Mouse (Mus musculus) midbrain, embryonic 12.5 days (tissue): ENCODE data around the gene Syce3. TPM values are rescaled to one million over a fixed set of nuclear protein-coding genes. Genes with fewer than 3 reads are reported as not detected.

Experiments
- ATAC-seq: fragments of 200-750 bp; cut with Nextera tagmentation; 2 replicates; pipeline ENCODE4 v1.8.0; 2017; ENCODE audit warnings: low read depth, moderate TSS enrichment, moderate library complexity; ENCODE audit not compliant: low FRiP score
- H3K27ac ChIP-seq: fragments of 300-500 bp; sonication (generic); replicated peaks from 2 replicates; pipeline ENCODE4 v1.5.1; 2016; ENCODE audit warnings: mild to moderate bottlenecking
- H3K27me3 ChIP-seq: fragments of 300-500 bp; sonication (generic); 2 replicates; pipeline ENCODE4 v1.6.1; 2016; ENCODE audit warnings: mild to moderate bottlenecking
- H3K36me3 ChIP-seq: fragments of 300-500 bp; sonication (generic); 2 replicates; pipeline ENCODE4 v1.6.1; 2016
- H3K4me1 ChIP-seq: fragments of 300-500 bp; sonication (generic); 2 replicates; pipeline ENCODE4 v1.6.1; 2016
- H3K4me2 ChIP-seq: fragments of 300-500 bp; sonication (generic); replicated peaks from 2 replicates; pipeline ENCODE4 v1.6.1; 2016; ENCODE audit warnings: mild to moderate bottlenecking, moderate library complexity
- H3K4me3 ChIP-seq: fragments of 300-500 bp; sonication (generic); 2 replicates; pipeline ENCODE4 v1.5.1; 2016; ENCODE audit warnings: mild to moderate bottlenecking
- H3K9ac ChIP-seq: fragments of 300-500 bp; sonication (generic); replicated peaks from 2 replicates; pipeline ENCODE4 v1.6.1; 2016; ENCODE audit warnings: mild to moderate bottlenecking, moderate library complexity
- H3K9me3 ChIP-seq: fragments of 300-500 bp; sonication (generic); 2 replicates; pipeline ENCODE4 v1.6.1; 2016; ENCODE audit warnings: mild to moderate bottlenecking
- WGBS: fragments of 180-500 bp; shearing (Covaris S2); methylation state at CpG from one replicate; pipeline ENCODE4 v1.1.7; 2016; 5-methylcytosine and 5-hydroxymethylcytosine counted together
- polyA plus RNA-seq: library from polyadenylated mRNA; unstranded; fragments of >200 nt; fragmentation: Nextera tagmentation; extraction: Ambion mirVana; gene quantifications from 2 replicates; pipeline ENCODE4 v1.2.1, GENCODE M21; 2016

Gene Syce3
- polyA plus RNA-seq, 1 experiment from 2014 or later: not detected

GRCm38 (mm10) chr15:89377938-89378828 is 32.1 kb downstream of the Syce3 start:
- H3K4me1 ChIP-seq: peaks cover 22% of the 10 kb centered on the region
- ATAC-seq: no peak
- peak overlapping the region; percentile 52; the same call in 1 of the 2 replicates for H3K9ac ChIP-seq
- peak overlapping the region; percentile 63 for H3K4me2 ChIP-seq
- peaks cover 58% of the 10 kb centered on the region for H3K27me3 ChIP-seq
- H3K9me3 ChIP-seq: no peaks in the 10 kb centered on the region
- H3K4me3 ChIP-seq: peak overlapping the region; percentile 39
- no peak overlapping the region for H3K27ac ChIP-seq
- 12% methylated on average over 46 of the region's 46 CpGs for WGBS
- H3K36me3 ChIP-seq: no peaks in the 10 kb centered on the region

- peaks cover 3% of the 10 kb centered on the region for H3K36me3 ChIP-seq
- WGBS: 4% methylated on average over 18 of the region's 18 CpGs
- no peaks in the 10 kb centered on the region for H3K9me3 ChIP-seq
- H3K4me2 ChIP-seq: no peak overlapping the region
- H3K4me3 ChIP-seq: no peak overlapping the region
- H3K4me1 ChIP-seq: peaks cover 30% of the 10 kb centered on the region
- no peak overlapping the region for H3K9ac ChIP-seq
- no peak for ATAC-seq
- peaks cover 58% of the 10 kb centered on the region for H3K27me3 ChIP-seq
- no peak overlapping the region for H3K27ac ChIP-seq
Observed at GRCm38 (mm10) chr15:89377362-89377761, 32.9 kb downstream of the Syce3 start.

- H3K9ac ChIP-seq: no peak within 1 kb of the TSS
- no peak within 1 kb of the TSS for H3K4me2 ChIP-seq
- H3K36me3 ChIP-seq: peaks cover 7% of the 10 kb centered on the region
- no peak within 1 kb of the TSS for H3K4me3 ChIP-seq
- H3K27ac ChIP-seq: no peak within 1 kb of the TSS
- no peak for ATAC-seq
- no peaks in the 10 kb centered on the region for H3K9me3 ChIP-seq
- peaks cover 58% of the 10 kb centered on the region for H3K27me3 ChIP-seq
- WGBS: 24% methylated on average over 16 of the region's 16 CpGs
- H3K4me1 ChIP-seq: peaks cover 30% of the 10 kb centered on the region
Observed at GRCm38 (mm10) chr15:89376957-89377356, 33.3 kb downstream of the Syce3 start, which contains the start of gene Tymp. Gene Tymp (minus strand): TSS chr15:89377039.

DNA sequence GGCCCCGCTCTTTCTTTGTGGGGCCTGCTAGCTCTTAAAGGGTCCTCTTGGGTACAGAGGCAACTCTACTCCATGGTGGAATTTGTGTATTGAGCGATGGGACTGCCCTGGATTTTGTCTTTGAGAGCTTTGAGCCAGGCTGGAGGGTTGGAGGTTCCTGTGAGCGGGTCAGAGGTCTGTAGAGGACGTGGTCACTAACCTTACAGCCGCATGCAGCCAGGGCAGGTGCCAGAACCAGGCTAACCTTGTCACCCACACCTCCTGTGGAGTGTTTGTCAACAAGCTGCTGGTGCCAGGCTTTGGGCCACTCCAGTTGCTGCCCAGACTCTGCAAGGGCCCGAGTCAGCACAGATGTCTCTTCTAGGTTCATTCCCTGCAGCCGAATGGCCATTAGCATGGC is 34.3 kb downstream of the Syce3 start:
- Histone ChIP-seq H3K9me3 (no peaks in the 10 kb centered on the region), H3K4me3 (no peak overlapping the region), H3K36me3 (peaks cover 16% of the 10 kb centered on the region), H3K27ac (no peak overlapping the region), H3K9ac (no peak overlapping the region), H3K4me1 (peaks cover 30% of the 10 kb centered on the region), H3K27me3 (peaks cover 56% of the 10 kb centered on the region), H3K4me2 (no peak overlapping the region)
- WGBS: 84% methylated on average over 7 of the region's 7 CpGs
- ATAC-seq: no peak

DNA sequence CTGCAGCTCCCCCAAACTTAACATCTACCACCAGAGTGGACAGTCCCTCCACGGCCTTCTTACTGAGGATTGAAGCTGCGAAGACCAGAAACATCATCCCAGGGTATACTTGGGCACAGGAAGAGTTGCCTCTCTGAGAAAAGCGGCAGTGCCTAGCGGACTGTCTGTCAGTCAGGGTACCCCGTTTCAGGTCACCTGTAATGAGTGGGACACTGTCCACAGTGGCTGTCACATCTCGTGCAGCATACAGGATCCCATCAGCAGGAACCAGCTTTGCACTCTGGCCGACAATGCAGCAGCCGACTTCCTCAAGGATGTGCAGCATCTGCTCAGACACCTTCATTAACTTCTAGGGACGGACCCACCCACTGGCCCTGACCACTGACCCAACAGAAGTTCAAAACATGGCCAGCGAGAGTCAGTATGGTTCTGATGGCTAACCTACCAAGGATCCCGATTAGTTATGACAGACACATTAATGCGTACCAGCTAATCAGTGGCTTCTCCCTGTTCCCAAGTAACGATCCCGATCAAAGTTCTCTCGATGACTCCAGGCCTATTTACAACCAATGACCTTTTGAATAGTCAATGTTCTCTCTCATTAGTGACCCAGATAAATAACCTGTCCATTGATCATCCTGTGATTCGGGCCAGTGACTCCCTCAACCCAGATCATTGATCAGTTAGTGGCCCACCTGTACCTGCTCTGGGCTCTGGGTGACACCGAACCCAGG is 35.3 kb downstream of the Syce3 start:
- peaks cover 27% of the 10 kb centered on the region for H3K36me3 ChIP-seq
- peak overlapping the region; percentile 73 for H3K9ac ChIP-seq
- no peak overlapping the region for H3K27ac ChIP-seq
- peaks cover 30% of the 10 kb centered on the region for H3K4me1 ChIP-seq
- H3K27me3 ChIP-seq: peaks cover 49% of the 10 kb centered on the region
- 0 out of 2 replicates have a peak overlapping the region, but pooled peaks have one; percentile 73 for H3K4me3 ChIP-seq
- no peak for ATAC-seq
- 91% methylated on average over 17 of the region's 17 CpGs for WGBS
- H3K4me2 ChIP-seq: no peak overlapping the region
- H3K9me3 ChIP-seq: no peaks in the 10 kb centered on the region

DNA sequence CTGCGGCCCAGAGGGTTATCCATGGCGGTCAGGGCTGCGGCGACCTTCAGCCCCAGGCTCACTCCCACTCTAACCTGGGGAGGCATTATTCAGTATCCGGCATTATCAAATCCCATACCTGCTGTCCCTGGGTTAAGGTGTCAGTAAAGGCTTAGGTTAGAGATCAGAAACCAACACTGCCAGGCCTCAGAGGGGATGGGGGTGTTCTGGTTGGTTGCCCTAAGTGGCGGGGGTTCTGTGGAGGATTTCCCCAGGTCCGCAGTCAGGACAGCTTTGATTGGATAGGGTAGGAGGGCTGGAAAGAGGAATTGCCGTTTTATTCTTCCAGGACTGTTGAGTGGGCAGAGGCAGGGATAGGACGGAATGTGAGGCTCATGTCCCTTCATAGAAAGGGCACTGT is 36.0 kb downstream of the Syce3 start:
- peaks cover 28% of the 10 kb centered on the region for H3K4me1 ChIP-seq
- H3K4me3 ChIP-seq: peak overlapping the region; percentile 73
- H3K36me3 ChIP-seq: peaks cover 33% of the 10 kb centered on the region
- H3K9ac ChIP-seq: peak overlapping the region; percentile 73
- H3K27ac ChIP-seq: peak overlapping the region; percentile 90
- peak overlapping the region; percentile 79 for H3K4me2 ChIP-seq
- peaks cover 45% of the 10 kb centered on the region for H3K27me3 ChIP-seq
- WGBS: 54% methylated on average over 9 of the region's 9 CpGs
- ATAC-seq: no peak; the same call in 1 of the 2 replicates
- H3K9me3 ChIP-seq: no peaks in the 10 kb centered on the region

GRCm38 (mm10) chr15:89373762-89374248 is 36.5 kb downstream of the Syce3 start, which contains the start of gene Sco2:
Gene Sco2 (minus strand): TSS chr15:89373846.
- peak; percentile 80 for ATAC-seq

GRCm38 (mm10) chr15:89373027-89373761 is 37.1 kb downstream of the Syce3 start:
- WGBS: 3% methylated on average over 35 of the region's 35 CpGs
- ATAC-seq: peak; percentile 78

More at GRCm38 (mm10) chr15:89373762-89374248, 36.5 kb downstream of the Syce3 start, which contains the start of gene Sco2:
- Histone ChIP-seq H3K4me1 (peaks cover 23% of the 10 kb centered on the region), H3K4me2 (peak within 1 kb of the TSS; percentile 79), H3K27ac (peak within 1 kb of the TSS; percentile 90), H3K9me3 (no peaks in the 10 kb centered on the region), H3K9ac (peak within 1 kb of the TSS; percentile 73), H3K36me3 (peaks cover 38% of the 10 kb centered on the region), H3K4me3 (peak within 1 kb of the TSS; percentile 73), H3K27me3 (peaks cover 40% of the 10 kb centered on the region)
- WGBS: under 1% methylated on average over 42 of the region's 42 CpGs

DNA sequence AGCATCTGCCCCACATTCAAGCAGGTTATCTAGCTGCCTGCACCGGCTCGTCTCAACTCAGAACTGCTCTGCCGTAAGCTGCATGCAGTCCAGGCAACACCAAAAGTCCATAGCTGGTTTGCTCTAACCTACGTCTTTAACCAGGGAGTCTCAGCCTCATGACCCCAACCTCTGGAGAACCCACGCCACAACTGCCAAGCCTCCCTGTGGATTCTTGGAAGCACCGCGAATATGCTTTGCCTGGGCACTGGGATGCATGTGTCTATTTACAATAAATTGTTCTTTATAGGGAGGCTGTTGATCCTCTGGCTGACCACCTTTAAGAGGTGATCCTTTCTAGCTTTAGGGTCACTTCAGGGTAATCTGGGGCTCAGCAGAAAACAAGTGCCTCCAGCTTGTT is 37.8 kb downstream of the Syce3 start:
- Histone ChIP-seq H3K27me3 (peaks cover 27% of the 10 kb centered on the region), H3K4me1 (peaks cover 15% of the 10 kb centered on the region), H3K9ac (no peak overlapping the region), H3K36me3 (peaks cover 51% of the 10 kb centered on the region), H3K27ac (peak overlapping the region; percentile 31; the same call in 1 of the 2 replicates), H3K9me3 (no peaks in the 10 kb centered on the region), H3K4me3 (no peak overlapping the region), H3K4me2 (peak overlapping the region; percentile 79)
- WGBS: 87% methylated on average over 7 of the region's 7 CpGs
- no peak for ATAC-seq

More at GRCm38 (mm10) chr15:89373027-89373761, 37.1 kb downstream of the Syce3 start:
- Histone ChIP-seq H3K4me3 (peak overlapping the region; percentile 73), H3K9ac (peak overlapping the region; percentile 73), H3K4me1 (peaks cover 17% of the 10 kb centered on the region), H3K27me3 (peaks cover 34% of the 10 kb centered on the region), H3K4me2 (peak overlapping the region; percentile 79), H3K27ac (peak overlapping the region; percentile 90), H3K36me3 (peaks cover 45% of the 10 kb centered on the region), H3K9me3 (no peaks in the 10 kb centered on the region)

DNA sequence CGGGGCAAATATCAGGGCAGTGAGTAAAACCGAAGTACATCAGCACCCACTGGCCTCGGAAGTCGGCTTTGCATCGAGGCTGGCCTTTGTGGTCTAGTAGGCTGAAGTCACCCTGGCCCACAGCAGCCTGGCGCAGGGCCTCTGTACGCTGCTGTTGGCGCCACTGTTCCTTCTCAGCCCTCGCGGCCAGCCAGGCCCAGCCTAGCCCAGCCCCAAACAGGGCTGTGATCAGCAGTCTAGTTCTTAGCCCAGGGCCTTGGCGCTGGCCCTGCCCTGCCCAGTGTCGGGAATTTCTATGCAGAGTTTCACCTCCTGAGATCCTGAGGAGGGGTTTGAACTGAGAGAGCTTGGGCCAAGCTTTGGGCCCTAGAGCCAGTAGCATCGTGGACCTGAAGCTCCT is 38.2 kb downstream of the Syce3 start:
- no peak overlapping the region for H3K9ac ChIP-seq
- no peak overlapping the region for H3K4me3 ChIP-seq
- no peak overlapping the region; the same call in 1 of the 2 replicates for H3K27ac ChIP-seq
- H3K27me3 ChIP-seq: peaks cover 23% of the 10 kb centered on the region
- H3K9me3 ChIP-seq: no peaks in the 10 kb centered on the region
- peaks cover 56% of the 10 kb centered on the region for H3K36me3 ChIP-seq
- peaks cover 15% of the 10 kb centered on the region for H3K4me1 ChIP-seq
- 90% methylated on average over 13 of the region's 13 CpGs for WGBS
- no peak for ATAC-seq
- H3K4me2 ChIP-seq: no peak overlapping the region

GRCm38 (mm10) chr15:89365141-89365551 is 45.2 kb downstream of the Syce3 start:
- WGBS: 91% methylated on average over 4 of the region's 4 CpGs
- Histone ChIP-seq H3K36me3 (peaks cover 97% of the 10 kb centered on the region), H3K4me1 (no peaks in the 10 kb centered on the region), H3K27me3 (no peaks in the 10 kb centered on the region), H3K9ac (no peak overlapping the region), H3K27ac (no peak overlapping the region), H3K4me3 (no peak overlapping the region), H3K9me3 (no peaks in the 10 kb centered on the region), H3K4me2 (no peak overlapping the region)
- no peak for ATAC-seq
